Mouse (Mus musculus): Measurements from ENCODE around the gene Meis2.

GRCm38 (mm10) chr2:115888336-115889077, 177.1 kb downstream of the Meis2 start:
- no peak for TF ChIP-seq CTCF (IDR thresholded peaks at IDR 0.05; ENCODE audit: low read depth)
- TF ChIP-seq EP300 (IDR thresholded peaks at IDR 0.05; ENCODE audit: low read depth), result no peak

All from liver, embryonic 14.5 days (tissue).